Comparison of ENCODE assay signal across 9 mouse cellular contexts in the genomic region with DNA sequence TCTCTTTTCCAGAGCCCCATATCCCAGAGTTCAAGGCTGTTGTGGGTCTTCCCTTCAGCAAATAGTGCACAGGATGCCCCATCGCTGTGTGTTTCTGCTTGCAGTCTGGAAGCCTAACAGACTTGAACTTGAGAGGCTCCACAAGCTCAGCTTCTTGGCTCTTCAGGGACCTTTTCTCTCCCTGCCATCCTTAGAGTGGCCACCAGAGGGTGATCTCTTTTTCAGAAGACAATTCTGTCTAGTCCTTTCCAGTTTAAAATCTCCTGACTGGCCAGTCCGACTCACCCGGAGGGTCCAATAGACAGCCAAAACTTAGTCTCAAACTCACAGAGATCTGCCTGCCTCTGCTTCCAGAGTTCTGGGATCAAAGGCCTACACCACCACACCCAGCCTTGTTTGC. TPM values are rescaled to one million over a fixed set of nuclear protein-coding genes. Genes with fewer than 3 reads are reported as not detected.
DNase-seq lines count a peak whose midpoint lies in the region; ATAC-seq and TF ChIP-seq lines count a peak whose summit lies in the region.
"Had no signal": no experiment of that assay in that cellular context is flagged by ENCODE, and none has a peak within 500 bp of the region (broad histone marks: within the 10 kb centered on the region; RNA-seq: fewer than 3 reads in every experiment).

No protein-coding gene starts in this region.

- DNase-seq in cerebellum, postnatal 14 days, result peak; percentile 77 to 89
- no peak for DNase-seq in cerebellum, adult 9-11 months
- DNase-seq in layer of hippocampus, adult 2 months (ENCODE audit: low spot score in 2 of 2), result peak in 1 of 2 experiments; percentile 67
- no peak for DNase-seq in layer of hippocampus, adult 9-11 months
- peak; percentile 43 for DNase-seq in CH12.LX (ENCODE audit: extremely low read depth)
- DNase-seq in cerebellum, postnatal 36 days, result peak; percentile 57 to 63
- DNase-seq in lung, embryonic 14.5 days, result peak; percentile 84

- TF ChIP-seq EP300 in CH12.LX (IDR thresholded peaks at IDR 0.05; ENCODE audit: low read length), result no peak

- H3K9me3 ChIP-seq in CH12.LX (replicated peaks; ENCODE audit: low read length), result peaks cover 14% of the 10 kb centered on the region
- no peaks in the 10 kb centered on the region for H3K9me3 ChIP-seq in lung, embryonic 14.5 days (ENCODE audit: low read depth, low read length)

- dilution Hi-C loops in CH12.LX (cut with MboI; ENCODE audit: extremely low pct_ligation_motif_present, extremely low pct_unique_long_range_greater_than_20kb, low sequenced_read_pairs), result no loop called here

- no peak for TF ChIP-seq POLR2A in CH12.LX (IDR thresholded peaks at IDR 0.05; ENCODE audit: low read depth, low read length)

- no peak overlapping the region for H3K9ac ChIP-seq in CH12.LX (ENCODE audit: insufficient read depth, low read depth)
- no peak overlapping the region for H3K9ac ChIP-seq in lung, embryonic 14.5 days
- H3K9ac ChIP-seq: heart, embryonic 13.5 days had no signal

- no peak overlapping the region for H3K4me2 ChIP-seq in CH12.LX (ENCODE audit: insufficient read depth, low read depth, poor library complexity, severe bottlenecking)
- no peak overlapping the region for H3K4me2 ChIP-seq in lung, embryonic 14.5 days
- H3K4me2 ChIP-seq: heart, embryonic 13.5 days had no signal

- H3K36me3 ChIP-seq in CH12.LX (replicated peaks in 1 of 2; ENCODE audit: control insufficient read depth in 1 of 2, insufficient read depth in 1 of 2, low read length in 1 of 2), result no peaks in the 10 kb centered on the region
- no peaks in the 10 kb centered on the region for H3K36me3 ChIP-seq in lung, embryonic 14.5 days (ENCODE audit: insufficient read depth)
- H3K36me3 ChIP-seq: heart, embryonic 13.5 days had no signal

- no peak for ATAC-seq in lung, embryonic 14.5 days (ENCODE audit: insufficient read depth)
- no peak for ATAC-seq in activated CD4-positive, CD25-positive, alpha-beta regulatory T cell, adult 4 months

- no peak overlapping the region for H3K4me3 ChIP-seq in layer of hippocampus, adult 2 months
- H3K4me3 ChIP-seq in CH12.LX (replicated peaks in 1 of 3; ENCODE audit: low read depth in 2 of 3, low read length in 2 of 3, poor library complexity in 1 of 3), result no peak overlapping the region
- H3K4me3 ChIP-seq in lung, embryonic 14.5 days (ENCODE audit: low read depth, low read length), result no peak overlapping the region
- H3K4me3 ChIP-seq: heart, embryonic 13.5 days had no signal

- 17% methylated on average over 3 of the region's 3 CpGs for WGBS in lung, embryonic 14.5 days

- no peak overlapping the region for H3K27ac ChIP-seq in layer of hippocampus, adult 2 months
- H3K27ac ChIP-seq in CH12.LX (ENCODE audit: insufficient read depth, low read depth), result no peak overlapping the region
- no peak overlapping the region for H3K27ac ChIP-seq in lung, embryonic 14.5 days (ENCODE audit: low read depth)
- H3K27ac ChIP-seq: heart, embryonic 13.5 days had no signal

- no peaks in the 10 kb centered on the region for H3K79me2 ChIP-seq in CH12.LX (replicated peaks; ENCODE audit: control insufficient read depth, extremely low read depth, insufficient read depth, poor library complexity, severe bottlenecking)

- in situ Hi-C loops in CH12.LX (cut with MboI; ENCODE audit: low pct_ligation_motif_present, low pct_unique_long_range_greater_than_20kb, low sequenced_read_pairs), result no loop called here

- H3K27me3 ChIP-seq in CH12.LX (replicated peaks), result peaks cover 75% of the 10 kb centered on the region
- no peaks in the 10 kb centered on the region; the same call in 1 of the 2 replicates for H3K27me3 ChIP-seq in lung, embryonic 14.5 days (ENCODE audit: insufficient read depth, low read length)

- TF ChIP-seq CTCF in layer of hippocampus, adult 2 months (conservative IDR thresholded peaks at IDR 0.05), result peak; percentile 85
- peak; percentile 40 to 73 for TF ChIP-seq CTCF in CH12.LX (conservative IDR thresholded peaks at IDR 0.05 in 1 of 2, IDR thresholded peaks at IDR 0.05 in 1 of 2; ENCODE audit: low read depth in 2 of 2, low read length in 2 of 2)
- peak; percentile 70 for TF ChIP-seq CTCF in lung, embryonic 14.5 days (IDR thresholded peaks at IDR 0.05; ENCODE audit: low read depth)

- peak; percentile 42 for TF ChIP-seq RAD21 in CH12.LX (IDR thresholded peaks at IDR 0.05; ENCODE audit: low read depth, low read length)

- H3K4me1 ChIP-seq in CH12.LX (ENCODE audit: control insufficient read depth in 1 of 2, insufficient read depth in 2 of 2), result no peaks in the 10 kb centered on the region
- no peaks in the 10 kb centered on the region for H3K4me1 ChIP-seq in lung, embryonic 14.5 days (ENCODE audit: insufficient read depth)

TF ChIP-seq in CH12.LX, 34 proteins besides CTCF, POLR2A, EP300 and RAD21:
- TF ChIP-seq SMC3 (IDR thresholded peaks at IDR 0.05; ENCODE audit: low read depth, low read length) (peak; percentile 71), POLR2AphosphoS2 (IDR thresholded peaks at IDR 0.05; ENCODE audit: low read depth, low read length) (no peak)

RNA-seq across cellular contexts. Expression of gene Vgf, which starts 16.2 kb away (rescaled TPM):
- 100 to 1,000 TPM; 180 to 212 TPM for total RNA-seq in layer of hippocampus, adult 2 months (2021)
- total RNA-seq in CH12.LX (2012; rRNA removed) (0.38 TPM in 1 of 2 replicates, not detected in the other), CH12.LX (2014; rRNA removed) (not detected in 2 replicates)
- polyA plus RNA-seq in CH12.LX (2012; ENCODE audit: insufficient read length, low read depth), result not detected in 2 replicates
- polyA plus RNA-seq in lung, embryonic 14.5 days (2014; fragmentation: Nextera tagmentation; extraction: Ambion mirVana), result 0.12 and 0.13 TPM in 2 replicates
- polyA plus RNA-seq in activated CD4-positive, CD25-positive, alpha-beta regulatory T cell, adult 4 months (2017; shearing (Covaris generic)), result not detected

RNA-seq across cellular contexts. Expression of gene Znhit1, which starts 22.2 kb away (rescaled TPM):
- total RNA-seq in layer of hippocampus, adult 2 months (2021), result 10 to 100 TPM; 77.1 to 83.3 TPM
- total RNA-seq in CH12.LX (2012; rRNA removed) (60.1 and 67.3 TPM in 2 replicates), CH12.LX (2014; rRNA removed) (36.8 and 39.6 TPM in 2 replicates)
- 83.5 and 99.2 TPM in 2 replicates for polyA plus RNA-seq in CH12.LX (2012; ENCODE audit: insufficient read length, low read depth)
- 88.9 and 97.4 TPM in 2 replicates for polyA plus RNA-seq in lung, embryonic 14.5 days (2014; fragmentation: Nextera tagmentation; extraction: Ambion mirVana)
- 10 to 100 TPM; 56.5 to 66.5 TPM for polyA plus RNA-seq in activated CD4-positive, CD25-positive, alpha-beta regulatory T cell, adult 4 months (2017; shearing (Covaris generic))

RNA-seq across cellular contexts. Expression of gene Plod3, which starts 23.2 kb away (rescaled TPM):
- total RNA-seq in layer of hippocampus, adult 2 months (2021), result 10 to 100 TPM; 37.9 to 39.7 TPM
- 38.2 and 45.2 TPM in 2 replicates for total RNA-seq in CH12.LX (2012; rRNA removed)
- total RNA-seq in CH12.LX (2014; rRNA removed), result 8.8 and 9.9 TPM in 2 replicates
- 22.2 and 23.6 TPM in 2 replicates for polyA plus RNA-seq in CH12.LX (2012; ENCODE audit: insufficient read length, low read depth)
- 43.5 and 43.7 TPM in 2 replicates for polyA plus RNA-seq in lung, embryonic 14.5 days (2014; fragmentation: Nextera tagmentation; extraction: Ambion mirVana)
- 1 to 10 TPM; 2.6 to 6.0 TPM for polyA plus RNA-seq in activated CD4-positive, CD25-positive, alpha-beta regulatory T cell, adult 4 months (2017; shearing (Covaris generic))

RNA-seq across cellular contexts. Expression of gene Ap1s1, which starts 35.9 kb away (rescaled TPM):
- 100 to 1,000 TPM; 298 to 323 TPM for total RNA-seq in layer of hippocampus, adult 2 months (2021)
- total RNA-seq in CH12.LX (2012; rRNA removed), result 98.8 and 113 TPM in 2 replicates
- 68.0 and 77.8 TPM in 2 replicates for total RNA-seq in CH12.LX (2014; rRNA removed)
- polyA plus RNA-seq in CH12.LX (2012; ENCODE audit: insufficient read length, low read depth), result 102 and 115 TPM in 2 replicates
- 179 and 191 TPM in 2 replicates for polyA plus RNA-seq in lung, embryonic 14.5 days (2014; fragmentation: Nextera tagmentation; extraction: Ambion mirVana)
- polyA plus RNA-seq in activated CD4-positive, CD25-positive, alpha-beta regulatory T cell, adult 4 months (2017; shearing (Covaris generic)), result 10 to 100 TPM; 71.3 to 90.7 TPM

RNA-seq across cellular contexts. Expression of gene Cldn15, which starts 43.6 kb away (rescaled TPM):
- total RNA-seq in layer of hippocampus, adult 2 months (2021), result under 1 TPM in 1 of 2 experiments, not detected in 1; 0.18 TPM
- 0.25 TPM in 2 replicates for total RNA-seq in CH12.LX (2012; rRNA removed)
- 0.24 TPM in 1 of 2 replicates, not detected in the other for total RNA-seq in CH12.LX (2014; rRNA removed)
- polyA plus RNA-seq in CH12.LX (2012; ENCODE audit: insufficient read length, low read depth), result 0.29 and 0.35 TPM in 2 replicates
- 5.3 and 5.7 TPM in 2 replicates for polyA plus RNA-seq in lung, embryonic 14.5 days (2014; fragmentation: Nextera tagmentation; extraction: Ambion mirVana)
- not detected for polyA plus RNA-seq in activated CD4-positive, CD25-positive, alpha-beta regulatory T cell, adult 4 months (2017; shearing (Covaris generic))

Comparison
In these comparisons a context has a peak if more than half of its experiments do, and no peak if none do; other contexts are left out.
1. DNase-seq: peak in cerebellum, postnatal 14 days (2 of 2), CH12.LX (single experiment), cerebellum, postnatal 36 days (2 of 2) and lung, embryonic 14.5 days (single experiment); none in cerebellum, adult 9-11 months (single experiment) and layer of hippocampus, adult 9-11 months (single experiment).
2. Peak in every context shown above with its lines, with median percentiles within 50 percentile points of each other: CTCF ChIP-seq.